Mouse (Mus musculus) ES-E14 (cell line): ENCODE measurements around the gene Dock7.

Experiments used
- MAFK ChIP-seq: IDR thresholded peaks from 2 replicates; pipeline ENCODE4 v1.6.1; 2014; ENCODE audit warnings: mild to moderate bottlenecking, low read depth, low read length, inconsistent platforms; ENCODE audit not compliant: insufficient read depth
- ZNF384 ChIP-seq: IDR thresholded peaks from 2 replicates; pipeline ENCODE4 v1.6.1; 2012; ENCODE audit warnings: low read depth, low read length, inconsistent platforms

DNA sequence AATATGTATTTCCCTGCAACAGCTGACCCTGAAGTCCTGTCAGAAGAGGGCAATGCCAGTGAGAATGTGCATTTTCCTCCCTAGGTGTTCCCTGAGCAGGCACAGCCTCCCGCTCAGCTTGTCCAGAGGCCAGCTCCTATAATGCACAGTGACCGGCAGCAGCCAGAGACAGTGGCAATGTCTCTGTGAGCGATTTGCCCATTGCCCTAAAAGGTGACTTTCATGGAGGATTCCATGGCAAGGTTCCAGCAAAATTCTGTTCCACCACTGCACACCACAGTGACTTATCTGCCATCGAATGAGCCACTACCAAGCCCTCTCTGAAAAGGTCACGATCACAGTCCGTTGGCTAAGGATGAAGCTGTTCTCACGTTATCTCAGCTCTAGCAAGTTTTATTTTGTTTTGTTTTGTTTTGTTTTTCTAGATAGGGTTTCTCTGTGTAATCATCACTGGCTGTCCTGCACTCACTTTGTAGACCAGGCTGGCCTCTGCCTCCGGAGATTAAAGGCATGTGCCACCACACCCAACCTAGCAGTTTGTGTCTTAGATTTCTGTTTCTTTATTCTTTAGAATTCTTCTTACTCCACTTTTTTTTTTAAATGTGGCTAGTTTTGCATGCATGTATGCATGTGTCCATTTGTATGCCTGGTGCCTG lies 17.4 kb upstream of the Dock7 start:
- TF ChIP-seq MAFK: no peak
- TF ChIP-seq ZNF384: no peak
